Mouse (Mus musculus): Measurements from ENCODE around the gene Plau. TPM values are rescaled to one million over a fixed set of nuclear protein-coding genes. Genes with fewer than 3 reads are reported as not detected.

Plau gene
- polyA plus RNA-seq, 1 experiment: 0.90 TPM

DNA sequence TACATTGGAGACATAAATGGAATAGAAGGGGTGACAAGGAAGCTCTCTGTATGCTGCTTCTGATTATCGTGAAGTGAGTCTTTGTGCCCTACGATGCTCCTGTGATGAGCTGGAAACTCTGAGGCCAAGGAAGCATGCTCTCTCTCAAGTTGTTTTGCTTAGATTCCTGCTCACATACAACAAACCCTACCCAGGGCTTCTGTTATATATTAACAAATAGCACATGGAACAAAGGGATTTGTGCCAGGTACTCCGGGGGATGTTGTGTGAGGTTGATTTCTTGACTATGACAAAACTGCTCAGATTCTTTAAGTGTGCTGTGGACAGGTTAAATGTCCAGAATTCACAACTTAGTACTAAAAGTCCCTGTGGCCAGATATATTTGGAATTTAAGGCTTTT, 33.6 kb downstream of the Plau start:
- TF ChIP-seq POLR2A (IDR thresholded peaks at IDR 0.05; ENCODE audit: borderline replicate concordance, insufficient read depth, low read length): no peak
- no peak for TF ChIP-seq CTCF (IDR thresholded peaks at IDR 0.05; ENCODE audit: borderline replicate concordance, insufficient read depth, low read depth, low read length)
- H3K4me1 ChIP-seq (ENCODE audit: control insufficient read depth, insufficient read depth, low read length): no peaks in the 10 kb centered on the region
- WGBS: 83% methylated on average over 3 of the region's 3 CpGs
- H3K27me3 ChIP-seq (ENCODE audit: control insufficient read depth, insufficient read depth, low read length): no peaks in the 10 kb centered on the region
- no peak overlapping the region for H3K27ac ChIP-seq (ENCODE audit: insufficient read depth, low read length)
- H3K4me3 ChIP-seq (replicated peaks; ENCODE audit: insufficient read depth, low read depth, low read length): no peak overlapping the region
- DNase-seq: no peak

DNA sequence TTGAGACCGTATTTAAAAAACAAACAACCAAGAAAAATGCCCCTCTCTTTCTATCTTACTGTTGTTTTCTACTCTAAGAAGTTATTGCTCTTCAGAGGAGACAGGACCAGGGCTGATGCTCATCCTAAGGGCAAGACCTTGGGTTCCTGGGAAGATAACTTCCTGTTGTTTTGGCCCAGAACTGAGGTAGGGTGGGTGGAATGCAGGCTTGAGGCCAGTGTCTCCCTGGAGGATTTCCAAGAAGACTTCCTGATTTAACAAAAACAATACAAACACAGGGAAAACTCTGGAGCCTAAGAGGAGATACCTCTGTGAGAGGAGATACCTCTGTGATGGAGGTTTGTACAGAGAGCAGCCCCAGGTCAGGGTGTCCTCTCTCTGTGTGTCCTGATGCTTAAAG, 35.0 kb downstream of the Plau start:
- H3K27me3 ChIP-seq (ENCODE audit: control insufficient read depth, insufficient read depth, low read length): no peaks in the 10 kb centered on the region

GRCm38 (mm10) chr14:20873307-20873706, 36.8 kb downstream of the Plau start:
- Histone ChIP-seq H3K27ac (ENCODE audit: insufficient read depth, low read length) (no peak overlapping the region), H3K4me1 (ENCODE audit: control insufficient read depth, insufficient read depth, low read length) (no peaks in the 10 kb centered on the region), H3K4me3 (replicated peaks; ENCODE audit: insufficient read depth, low read depth, low read length) (no peak overlapping the region), H3K27me3 (ENCODE audit: control insufficient read depth, insufficient read depth, low read length) (no peaks in the 10 kb centered on the region)
- TF ChIP-seq POLR2A (IDR thresholded peaks at IDR 0.05; ENCODE audit: borderline replicate concordance, insufficient read depth, low read length) (no peak), CTCF (IDR thresholded peaks at IDR 0.05; ENCODE audit: borderline replicate concordance, insufficient read depth, low read depth, low read length) (peak; percentile 96)
- WGBS: 2% methylated on average over 8 of the region's 8 CpGs
- peak; percentile 65 to 78 for DNase-seq

More for the DNA sequence above, 35.0 kb downstream of the Plau start:
- H3K4me1 ChIP-seq (ENCODE audit: control insufficient read depth, insufficient read depth, low read length): no peaks in the 10 kb centered on the region
- H3K4me3 ChIP-seq (replicated peaks; ENCODE audit: insufficient read depth, low read depth, low read length): no peak overlapping the region
- DNase-seq: no peak
- TF ChIP-seq CTCF (IDR thresholded peaks at IDR 0.05; ENCODE audit: borderline replicate concordance, insufficient read depth, low read depth, low read length) (no peak), POLR2A (IDR thresholded peaks at IDR 0.05; ENCODE audit: borderline replicate concordance, insufficient read depth, low read length) (no peak)
- H3K27ac ChIP-seq (ENCODE audit: insufficient read depth, low read length): no peak overlapping the region
- 83% methylated on average over 1 of the region's 1 CpGs for whole genome bisulfite sequencing

- 48% methylated on average over 6 of the region's 6 CpGs for WGBS
- Histone ChIP-seq H3K27ac (ENCODE audit: insufficient read depth, low read length) (no peak overlapping the region), H3K4me1 (ENCODE audit: control insufficient read depth, insufficient read depth, low read length) (no peaks in the 10 kb centered on the region), H3K27me3 (ENCODE audit: control insufficient read depth, insufficient read depth, low read length) (no peaks in the 10 kb centered on the region), H3K4me3 (replicated peaks; ENCODE audit: insufficient read depth, low read depth, low read length) (no peak overlapping the region)
- no peak for TF ChIP-seq POLR2A (IDR thresholded peaks at IDR 0.05; ENCODE audit: borderline replicate concordance, insufficient read depth, low read length)
- TF ChIP-seq CTCF (IDR thresholded peaks at IDR 0.05; ENCODE audit: borderline replicate concordance, insufficient read depth, low read depth, low read length): no peak
- no peak for DNase-seq
These were observed 37.5 kb downstream of the Plau start for GRCm38 (mm10) chr14:20873931-20874330.

- TF ChIP-seq POLR2A (IDR thresholded peaks at IDR 0.05; ENCODE audit: borderline replicate concordance, insufficient read depth, low read length): no peak
- TF ChIP-seq CTCF (IDR thresholded peaks at IDR 0.05; ENCODE audit: borderline replicate concordance, insufficient read depth, low read depth, low read length): no peak
- WGBS: 85% methylated on average over 5 of the region's 5 CpGs
These were observed 48.2 kb downstream of the Plau start for GRCm38 (mm10) chr14:20884691-20885090.

GRCm38 (mm10) chr14:20885091-20885888, 48.8 kb downstream of the Plau start:
- H3K27me3 ChIP-seq (ENCODE audit: control insufficient read depth, insufficient read depth, low read length): no peaks in the 10 kb centered on the region
- no peaks in the 10 kb centered on the region for H3K4me1 ChIP-seq (ENCODE audit: control insufficient read depth, insufficient read depth, low read length)
- TF ChIP-seq POLR2A (IDR thresholded peaks at IDR 0.05; ENCODE audit: borderline replicate concordance, insufficient read depth, low read length) (no peak), CTCF (IDR thresholded peaks at IDR 0.05; ENCODE audit: borderline replicate concordance, insufficient read depth, low read depth, low read length) (no peak)
- H3K27ac ChIP-seq (ENCODE audit: insufficient read depth, low read length): no peak overlapping the region
- WGBS: 35% methylated on average over 10 of the region's 10 CpGs
- no peak for DNase-seq
- no peak overlapping the region for H3K4me3 ChIP-seq (replicated peaks; ENCODE audit: insufficient read depth, low read depth, low read length)

More at GRCm38 (mm10) chr14:20884691-20885090, 48.2 kb downstream of the Plau start:
- no peak overlapping the region for H3K4me3 ChIP-seq (replicated peaks; ENCODE audit: insufficient read depth, low read depth, low read length)
- DNase-seq: no peak
- no peaks in the 10 kb centered on the region for H3K27me3 ChIP-seq (ENCODE audit: control insufficient read depth, insufficient read depth, low read length)
- no peaks in the 10 kb centered on the region for H3K4me1 ChIP-seq (ENCODE audit: control insufficient read depth, insufficient read depth, low read length)
- H3K27ac ChIP-seq (ENCODE audit: insufficient read depth, low read length): no peak overlapping the region

DNA sequence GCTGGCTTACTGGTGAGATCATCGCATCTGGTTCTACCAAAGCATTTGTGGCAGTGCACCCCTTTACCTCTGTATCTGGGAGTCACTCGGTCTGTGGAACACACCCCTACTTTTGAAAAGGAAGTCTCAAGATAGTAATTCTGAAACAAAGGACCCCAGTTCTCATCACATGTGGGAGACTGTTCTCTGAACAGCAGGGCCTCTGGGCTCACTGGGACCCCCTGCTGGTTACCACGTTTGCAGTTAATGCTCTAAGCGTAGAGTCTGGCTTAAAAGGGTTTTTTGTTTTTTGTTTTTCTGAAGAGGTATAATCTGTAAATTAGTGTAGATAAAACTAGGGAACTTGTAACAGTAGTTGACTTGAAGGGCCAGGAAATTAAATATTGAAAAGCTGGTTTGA, 49.8 kb downstream of the Plau start:
- whole genome bisulfite sequencing: 42% methylated on average over 4 of the region's 4 CpGs
- Histone ChIP-seq H3K4me1 (ENCODE audit: control insufficient read depth, insufficient read depth, low read length) (no peaks in the 10 kb centered on the region), H3K27ac (ENCODE audit: insufficient read depth, low read length) (no peak overlapping the region), H3K4me3 (replicated peaks; ENCODE audit: insufficient read depth, low read depth, low read length) (no peak overlapping the region), H3K27me3 (ENCODE audit: control insufficient read depth, insufficient read depth, low read length) (no peaks in the 10 kb centered on the region)
- DNase-seq: no peak
- TF ChIP-seq CTCF (IDR thresholded peaks at IDR 0.05; ENCODE audit: borderline replicate concordance, insufficient read depth, low read depth, low read length): no peak
- TF ChIP-seq POLR2A (IDR thresholded peaks at IDR 0.05; ENCODE audit: borderline replicate concordance, insufficient read depth, low read length): no peak

- 93% methylated on average over 7 of the region's 7 CpGs for WGBS
- TF ChIP-seq POLR2A (IDR thresholded peaks at IDR 0.05; ENCODE audit: borderline replicate concordance, insufficient read depth, low read length) (no peak), CTCF (IDR thresholded peaks at IDR 0.05; ENCODE audit: borderline replicate concordance, insufficient read depth, low read depth, low read length) (no peak)
- no peaks in the 10 kb centered on the region for H3K4me1 ChIP-seq (ENCODE audit: control insufficient read depth, insufficient read depth, low read length)
- no peak for DNase-seq
- no peak overlapping the region for H3K27ac ChIP-seq (ENCODE audit: insufficient read depth, low read length)
- H3K4me3 ChIP-seq (replicated peaks; ENCODE audit: insufficient read depth, low read depth, low read length): no peak overlapping the region
- H3K27me3 ChIP-seq (ENCODE audit: control insufficient read depth, insufficient read depth, low read length): no peaks in the 10 kb centered on the region
These were observed 51.2 kb downstream of the Plau start for GRCm38 (mm10) chr14:20887541-20888085.
